Mouse (Mus musculus): ENCODE results near the gene Kat14.

GRCm38 (mm10) chr2:144343158-144343557, 25.6 kb upstream of the Kat14 start:
- no peak for TF ChIP-seq GATA1 (IDR thresholded peaks at IDR 0.05; ENCODE audit: low read length)
- no peak for TF ChIP-seq TAL1 (IDR thresholded peaks at IDR 0.05; ENCODE audit: low read length)
